Mouse (Mus musculus): ENCODE measurements around the gene Hnrnph2. TPM values are rescaled to one million over a fixed set of nuclear protein-coding genes. Genes with fewer than 3 reads are reported as not detected.

The Hnrnph2 gene
- 44.5 and 46.4 TPM in 2 replicates for polyA plus RNA-seq (2012; ENCODE audit: insufficient read depth, insufficient read length, missing spikeins)

GRCm38 (mm10) chrX:134600659-134601379, at the start of gene Hnrnph2, which contains the start of gene Gla:
TSS of gene Hnrnph2 (plus strand) at chrX:134601179.
TSS of gene Gla (minus strand) at chrX:134601125.
- no peaks in the 10 kb centered on the region for H3K4me1 ChIP-seq (ENCODE audit: control insufficient read depth, insufficient read depth, insufficient read length, low read length)
- H3K27ac ChIP-seq (replicated peaks; ENCODE audit: low read depth, low read length) = peak within 1 kb of the TSS; percentile 94
- H3K4me3 ChIP-seq (ENCODE audit: insufficient read depth, low read depth, low read length) = peak within 1 kb of the TSS; percentile 86

DNA sequence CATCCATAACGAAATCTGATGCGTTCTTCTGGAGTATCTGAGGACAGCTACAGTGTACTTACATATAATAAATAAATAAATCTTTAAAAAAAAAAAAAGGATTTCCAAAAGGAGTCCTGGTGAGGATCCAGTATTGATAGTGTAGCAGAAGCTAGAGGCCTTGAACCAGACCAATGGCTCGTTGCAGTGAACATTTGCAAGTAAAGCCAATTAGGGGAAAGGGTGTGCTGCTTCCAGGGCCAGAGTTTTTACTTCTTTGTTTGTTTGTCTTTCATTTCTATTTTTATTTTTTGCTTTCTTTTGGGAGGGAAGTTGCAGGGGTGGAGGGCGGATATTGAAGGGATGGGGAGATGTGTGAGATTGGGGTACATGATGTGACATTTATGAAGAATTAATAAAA, 47.7 kb upstream of the Hnrnph2 start:
- Histone ChIP-seq H3K4me3 (ENCODE audit: insufficient read depth, low read depth, low read length) (no peak overlapping the region), H3K27ac (replicated peaks; ENCODE audit: low read depth, low read length) (no peak overlapping the region), H3K4me1 (ENCODE audit: control insufficient read depth, insufficient read depth, insufficient read length, low read length) (no peaks in the 10 kb centered on the region)

DNA sequence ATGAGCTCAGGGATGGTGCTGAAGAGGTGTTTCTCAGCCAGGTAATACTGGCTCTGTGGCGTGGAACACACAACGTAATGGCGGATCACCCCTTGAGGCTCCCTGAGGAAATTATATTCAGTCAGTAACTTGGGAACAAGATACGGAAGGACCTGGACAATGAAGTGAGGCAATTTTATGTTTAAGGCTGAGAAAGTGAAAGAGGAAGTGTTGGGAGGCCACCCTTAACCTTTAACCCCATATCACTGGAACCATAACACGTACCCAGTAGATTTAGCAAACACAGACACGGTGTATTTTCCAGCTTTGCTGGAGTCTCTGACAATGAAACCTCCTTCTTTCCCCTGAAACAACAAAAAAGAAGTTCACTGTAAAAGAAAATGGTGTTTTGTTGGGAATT, 46.6 kb upstream of the Hnrnph2 start:
- no peaks in the 10 kb centered on the region for H3K4me1 ChIP-seq (ENCODE audit: control insufficient read depth, insufficient read depth, insufficient read length, low read length)
- H3K4me3 ChIP-seq (ENCODE audit: insufficient read depth, low read depth, low read length) = no peak overlapping the region
- no peak overlapping the region for H3K27ac ChIP-seq (replicated peaks; ENCODE audit: low read depth, low read length)

DNA sequence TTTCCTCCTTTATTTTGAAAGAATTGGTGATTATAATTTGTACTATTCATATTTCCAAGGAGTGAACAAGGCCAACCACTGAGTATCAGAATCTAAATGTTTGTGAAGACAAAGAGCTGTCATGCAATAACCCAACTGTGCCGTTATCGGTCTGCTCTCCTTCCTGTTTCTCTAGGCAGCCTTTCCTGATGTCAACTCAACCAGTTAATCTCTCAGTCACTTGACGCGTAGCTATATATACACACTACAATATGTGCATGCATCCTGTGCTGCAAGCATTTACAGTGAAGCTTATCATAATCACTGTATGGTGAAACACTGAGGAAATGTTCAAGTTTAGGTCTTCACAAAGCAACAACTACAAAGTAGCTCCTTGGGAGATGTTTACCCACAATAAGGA, 36.7 kb upstream of the Hnrnph2 start:
- no peak overlapping the region for H3K4me3 ChIP-seq (ENCODE audit: insufficient read depth, low read depth, low read length)
- no peak overlapping the region for H3K27ac ChIP-seq (replicated peaks; ENCODE audit: low read depth, low read length)
- H3K4me1 ChIP-seq (ENCODE audit: control insufficient read depth, insufficient read depth, insufficient read length, low read length) = no peaks in the 10 kb centered on the region

DNA sequence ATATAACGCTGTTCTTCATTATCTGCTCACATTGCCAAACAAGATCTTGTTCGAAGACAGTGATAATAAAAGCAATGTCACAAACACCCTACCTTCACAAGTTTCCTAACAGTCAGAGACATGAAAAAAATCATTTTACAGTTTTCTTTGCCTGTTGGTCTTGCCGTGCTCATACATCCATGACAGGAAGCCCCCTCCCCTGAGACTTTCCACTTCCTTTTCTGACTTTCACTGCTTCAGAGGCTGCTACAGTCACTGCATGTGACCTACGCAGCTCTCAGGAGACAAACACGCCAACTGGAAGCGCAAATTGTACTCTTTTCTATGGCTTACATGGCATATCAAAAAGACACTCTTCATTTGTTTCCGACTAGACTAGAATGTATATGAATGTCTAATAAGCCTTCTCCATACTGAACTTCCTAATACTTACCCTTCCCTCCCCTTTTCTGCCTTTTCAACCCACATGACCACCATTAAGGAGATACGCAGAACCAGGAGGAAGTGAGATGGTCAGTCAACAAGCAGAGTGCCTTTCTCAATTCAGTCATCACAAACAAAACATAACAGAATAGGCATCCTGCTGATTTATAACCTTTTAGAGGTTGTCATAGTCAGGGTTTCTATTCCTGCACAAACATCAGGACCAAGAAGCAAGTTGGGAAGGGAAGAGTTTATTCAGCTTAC, 34.3 kb upstream of the Hnrnph2 start:
- no peak overlapping the region for H3K4me3 ChIP-seq (ENCODE audit: insufficient read depth, low read depth, low read length)
- no peak overlapping the region for H3K27ac ChIP-seq (replicated peaks; ENCODE audit: low read depth, low read length)
- H3K4me1 ChIP-seq (ENCODE audit: control insufficient read depth, insufficient read depth, insufficient read length, low read length) = no peaks in the 10 kb centered on the region

GRCm38 (mm10) chrX:134577896-134578295, 23.1 kb upstream of the Hnrnph2 start:
- no peak overlapping the region for H3K4me3 ChIP-seq (ENCODE audit: insufficient read depth, low read depth, low read length)
- no peak overlapping the region for H3K27ac ChIP-seq (replicated peaks; ENCODE audit: low read depth, low read length)
- no peaks in the 10 kb centered on the region for H3K4me1 ChIP-seq (ENCODE audit: control insufficient read depth, insufficient read depth, insufficient read length, low read length)

DNA sequence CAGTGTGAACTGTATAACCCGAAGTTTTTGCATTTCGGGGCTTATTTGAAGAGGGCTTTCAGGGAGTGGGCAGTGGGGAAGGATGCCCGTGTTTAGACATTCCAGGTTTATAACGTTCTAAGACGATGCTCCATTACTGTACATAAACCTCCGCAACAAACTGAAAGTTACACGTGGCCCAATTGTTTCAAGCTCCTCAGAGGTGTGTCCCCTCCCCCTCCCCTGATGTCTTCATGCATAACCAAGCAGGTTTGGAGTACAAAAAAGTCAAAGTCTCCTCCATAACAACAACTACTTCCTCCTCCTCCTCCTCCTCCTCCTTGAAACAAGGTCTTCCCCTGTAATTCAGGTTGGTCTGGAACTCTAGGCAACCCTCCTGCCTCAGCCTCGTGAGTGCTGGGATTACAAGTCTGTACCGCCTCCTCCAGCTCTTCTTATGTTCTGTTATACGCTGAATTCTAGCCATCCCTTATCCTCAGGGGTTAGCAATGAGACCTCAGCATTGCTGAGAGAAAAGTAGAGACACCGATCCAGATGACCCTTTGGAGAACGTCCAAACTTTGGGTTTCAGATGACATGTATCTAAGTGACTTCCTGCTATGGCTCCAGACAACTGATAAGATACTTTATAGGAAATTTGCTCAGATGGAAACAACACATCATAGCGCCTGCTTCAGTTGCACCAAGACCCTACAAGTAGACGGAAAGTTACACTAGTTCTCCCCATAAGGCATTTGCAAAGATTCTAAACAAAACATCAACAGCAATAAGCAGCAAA, 20.3 kb upstream of the Hnrnph2 start:
- Histone ChIP-seq H3K4me1 (ENCODE audit: control insufficient read depth, insufficient read depth, insufficient read length, low read length) (no peaks in the 10 kb centered on the region), H3K4me3 (ENCODE audit: insufficient read depth, low read depth, low read length) (no peak overlapping the region), H3K27ac (replicated peaks; ENCODE audit: low read depth, low read length) (no peak overlapping the region)

DNA sequence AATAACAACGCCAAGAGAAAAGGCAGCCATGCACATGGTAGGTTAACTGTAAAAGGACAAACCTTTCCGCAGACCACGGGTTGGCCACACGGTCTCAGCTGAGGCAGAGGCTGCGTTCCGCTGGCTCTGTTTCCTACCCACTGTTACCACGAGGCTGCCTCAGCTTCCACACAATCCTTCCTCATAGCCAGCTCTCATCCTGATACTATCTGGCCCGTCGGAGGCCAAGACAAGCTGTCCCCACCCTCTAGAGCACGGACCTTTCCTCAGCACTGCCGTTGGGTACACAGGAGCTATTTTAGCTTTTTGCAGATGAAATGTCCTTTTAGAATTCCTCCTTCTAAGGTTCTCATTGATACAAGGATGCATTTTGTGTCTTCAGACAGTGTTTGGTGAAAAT, 18.7 kb upstream of the Hnrnph2 start:
- Histone ChIP-seq H3K4me1 (ENCODE audit: control insufficient read depth, insufficient read depth, insufficient read length, low read length) (peaks cover 3% of the 10 kb centered on the region; the same call in 1 of the 2 replicates), H3K4me3 (ENCODE audit: insufficient read depth, low read depth, low read length) (peak overlapping the region; percentile 47), H3K27ac (replicated peaks; ENCODE audit: low read depth, low read length) (no peak overlapping the region)

DNA sequence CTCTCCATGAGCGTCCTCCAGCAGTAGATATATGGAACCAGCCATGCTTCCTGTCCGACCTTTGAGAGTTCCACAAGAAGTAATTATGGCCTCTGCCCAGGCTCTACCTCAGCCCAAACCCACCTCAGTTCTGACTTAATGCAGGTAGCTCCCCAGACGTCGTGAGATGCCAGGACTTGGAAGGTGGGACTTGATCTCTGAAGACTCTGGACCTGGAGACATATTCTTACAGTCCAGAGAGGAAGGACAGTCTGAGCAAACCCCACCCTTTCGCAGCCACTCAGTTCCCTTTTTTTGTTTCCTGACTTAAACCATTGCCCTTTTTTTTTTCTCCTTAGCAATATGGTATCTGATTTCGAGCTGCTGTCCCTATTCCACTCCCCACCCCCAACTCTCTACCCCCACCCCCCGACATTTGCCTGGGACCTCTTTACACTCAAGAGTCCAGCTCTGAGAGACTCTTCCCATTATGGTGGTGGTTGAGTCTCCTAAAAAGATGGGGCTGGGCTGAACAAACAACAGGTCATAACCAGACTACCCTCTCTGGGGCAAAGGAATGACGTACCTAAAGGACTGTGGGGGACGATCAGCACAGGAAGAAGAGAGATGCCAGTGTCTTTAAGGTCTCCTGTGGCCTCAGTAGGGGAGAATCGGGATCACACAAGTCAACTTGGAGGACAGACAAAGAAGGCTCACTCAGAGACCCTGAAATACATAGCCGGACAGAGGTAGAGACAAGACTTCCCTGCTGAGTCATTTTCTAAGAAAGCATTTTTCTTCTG, 17.9 kb upstream of the Hnrnph2 start, which contains the start of gene Btk:
Gene Btk, minus strand, starts transcription at position 683 of the 782 bp plus-strand sequence.
- H3K4me1 ChIP-seq (ENCODE audit: control insufficient read depth, insufficient read depth, insufficient read length, low read length) = peaks cover 3% of the 10 kb centered on the region; the same call in 1 of the 2 replicates
- H3K27ac ChIP-seq (replicated peaks; ENCODE audit: low read depth, low read length) = peak within 1 kb of the TSS; percentile 48
- H3K4me3 ChIP-seq (ENCODE audit: insufficient read depth, low read depth, low read length) = peak within 1 kb of the TSS; percentile 47

DNA sequence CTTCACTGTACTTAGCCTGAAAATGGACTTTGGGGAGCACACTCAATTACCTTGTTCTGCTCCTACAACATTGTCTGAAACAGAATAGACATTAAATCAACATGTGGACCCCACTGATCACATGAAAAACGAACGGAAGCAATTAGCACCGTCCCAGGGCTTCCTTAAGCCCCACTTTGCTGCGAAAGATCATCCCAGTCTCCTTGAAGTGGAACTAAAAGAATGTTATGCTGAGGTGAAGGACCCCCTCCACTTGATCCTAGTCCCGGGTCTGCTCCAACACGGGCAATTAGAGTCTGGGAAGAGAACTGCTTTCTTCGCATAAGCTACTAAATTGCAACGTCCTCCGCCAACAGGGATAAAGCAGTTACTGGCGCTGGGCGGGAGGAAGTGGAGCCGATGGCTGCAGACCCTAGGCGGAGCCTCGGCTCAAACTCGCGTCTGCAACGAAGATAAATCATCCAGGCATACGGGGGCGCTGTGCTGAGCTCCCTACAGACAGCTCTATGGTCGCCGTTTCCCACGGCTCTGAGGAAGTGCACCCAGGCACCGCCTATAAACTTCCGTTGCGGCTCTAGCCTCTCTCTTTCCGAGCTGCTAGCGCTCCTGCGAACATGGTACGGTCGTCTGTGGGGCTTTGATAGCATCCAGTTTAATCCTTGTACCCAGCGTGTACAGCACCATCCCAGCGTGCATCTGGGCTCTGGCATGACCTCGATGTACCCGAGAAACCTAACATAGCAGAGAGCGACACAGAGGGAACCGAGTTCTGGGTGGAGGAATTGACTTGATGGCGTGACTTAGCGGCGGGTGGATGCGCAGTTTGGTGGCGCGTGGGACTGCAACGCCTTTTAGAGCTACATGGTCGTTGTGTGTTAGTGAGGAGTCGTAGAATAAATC, 15.6 kb upstream of the Hnrnph2 start, which contains the start of gene Rpl36a:
Gene Rpl36a, plus strand, starts transcription at position 552 of the 900 bp plus-strand sequence.
- Histone ChIP-seq H3K4me1 (ENCODE audit: control insufficient read depth, insufficient read depth, insufficient read length, low read length) (peaks cover 3% of the 10 kb centered on the region; the same call in 1 of the 2 replicates), H3K27ac (replicated peaks; ENCODE audit: low read depth, low read length) (peak within 1 kb of the TSS; percentile 69), H3K4me3 (ENCODE audit: insufficient read depth, low read depth, low read length) (peak within 1 kb of the TSS; percentile 71)

GRCm38 (mm10) chrX:134586447-134586846, 14.5 kb upstream of the Hnrnph2 start:
- H3K27ac ChIP-seq (replicated peaks; ENCODE audit: low read depth, low read length) = no peak overlapping the region
- H3K4me3 ChIP-seq (ENCODE audit: insufficient read depth, low read depth, low read length) = peak overlapping the region; percentile 71
- H3K4me1 ChIP-seq (ENCODE audit: control insufficient read depth, insufficient read depth, insufficient read length, low read length) = peaks cover 3% of the 10 kb centered on the region; the same call in 1 of the 2 replicates

- H3K4me1 ChIP-seq (ENCODE audit: control insufficient read depth, insufficient read depth, insufficient read length, low read length) = peaks cover 3% of the 10 kb centered on the region; the same call in 1 of the 2 replicates
- no peak overlapping the region for H3K4me3 ChIP-seq (ENCODE audit: insufficient read depth, low read depth, low read length)
- H3K27ac ChIP-seq (replicated peaks; ENCODE audit: low read depth, low read length) = no peak overlapping the region
These were observed 12.7 kb upstream of the Hnrnph2 start for GRCm38 (mm10) chrX:134588261-134588660.

DNA sequence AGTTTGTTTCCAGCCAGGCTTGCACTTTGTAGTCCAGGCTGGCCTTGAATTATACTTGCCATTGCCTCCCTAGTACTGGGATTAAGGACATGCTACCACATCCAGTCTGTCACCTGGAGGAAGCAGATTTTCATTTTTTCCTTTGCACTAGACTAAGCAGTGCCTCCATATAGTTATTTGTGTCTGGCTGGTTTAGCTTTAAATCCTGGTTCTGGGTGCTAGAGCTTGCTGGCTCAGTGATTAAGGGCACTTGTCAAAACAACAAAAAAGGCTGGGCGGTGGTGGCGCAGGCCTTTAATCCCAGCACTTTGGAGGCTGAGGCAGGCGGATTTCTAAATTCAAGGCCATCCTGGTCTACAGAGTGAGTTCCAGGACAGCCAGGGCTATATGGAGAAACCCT, 12.0 kb upstream of the Hnrnph2 start:
- Histone ChIP-seq H3K4me3 (ENCODE audit: insufficient read depth, low read depth, low read length) (no peak overlapping the region), H3K4me1 (ENCODE audit: control insufficient read depth, insufficient read depth, insufficient read length, low read length) (peaks cover 3% of the 10 kb centered on the region; the same call in 1 of the 2 replicates)

More for the DNA sequence above, 12.0 kb upstream of the Hnrnph2 start:
- no peak overlapping the region for H3K27ac ChIP-seq (replicated peaks; ENCODE audit: low read depth, low read length)
